Mouse (Mus musculus): ENCODE results near the gene Rev1.

DNA sequence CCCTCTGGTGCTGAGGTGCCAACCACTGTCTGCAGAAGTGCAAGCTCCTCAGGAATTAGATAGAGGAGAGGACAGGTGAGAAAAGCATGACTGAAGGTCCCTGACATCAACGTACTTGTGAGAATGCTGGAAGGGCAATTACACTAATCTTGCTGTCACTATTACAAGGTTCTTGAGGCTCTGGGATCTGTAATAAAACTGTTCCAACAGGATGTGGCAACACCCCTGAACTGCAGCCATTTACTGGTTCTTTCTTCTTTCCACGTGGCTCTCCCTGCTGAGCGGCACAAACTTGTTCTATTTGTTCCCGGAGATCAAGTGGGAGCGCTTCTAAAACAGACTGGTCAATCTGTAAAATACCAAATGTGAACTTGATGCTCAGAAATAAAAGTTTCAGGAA, 74.4 kb downstream of the Rev1 start:
- no peak for TF ChIP-seq CTCF (IDR thresholded peaks at IDR 0.05; ENCODE audit: extremely low read depth, insufficient read length, insufficient replicate concordance, low read depth, low read length)
- TF ChIP-seq POLR2A (IDR thresholded peaks at IDR 0.05; ENCODE audit: low read depth, low read length) = no peak
